Mouse (Mus musculus) MN1 (cell line): ENCODE results near the gene Ppp6r1.

Source experiments
- DNase-seq: peaks from one replicate; pipeline ENCODE4 v3.0.0-alpha.2; 2016; ENCODE audit warnings: low spot score

The Ppp6r1 gene

GRCm38 (mm10) chr7:4657521-4658127 is 1.2 kb downstream of the Ppp6r1 start:
- no peak for DNase-seq

- no peak for DNase-seq
Measured at GRCm38 (mm10) chr7:4656818-4657217, 2.0 kb downstream of the Ppp6r1 start.

- DNase-seq = no peak
Measured at GRCm38 (mm10) chr7:4655916-4656315, 2.9 kb downstream of the Ppp6r1 start.

- no peak for DNase-seq
Measured at GRCm38 (mm10) chr7:4655393-4655792, 3.4 kb downstream of the Ppp6r1 start.

- no peak for DNase-seq
Measured at GRCm38 (mm10) chr7:4654221-4654620, 4.6 kb downstream of the Ppp6r1 start.

GRCm38 (mm10) chr7:4653780-4654179 is 5.0 kb downstream of the Ppp6r1 start:
- no peak for DNase-seq

GRCm38 (mm10) chr7:4653351-4653750 is 5.5 kb downstream of the Ppp6r1 start:
- no peak for DNase-seq

- no peak for DNase-seq
Measured at GRCm38 (mm10) chr7:4652726-4653125, 6.1 kb downstream of the Ppp6r1 start.

GRCm38 (mm10) chr7:4651581-4651980 is 7.2 kb downstream of the Ppp6r1 start:
- DNase-seq = no peak

- no peak for DNase-seq
Measured at GRCm38 (mm10) chr7:4647992-4648391, 10.8 kb downstream of the Ppp6r1 start.

- DNase-seq = no peak
Measured at GRCm38 (mm10) chr7:4647291-4647690, 11.5 kb downstream of the Ppp6r1 start.

GRCm38 (mm10) chr7:4646806-4647205 is 12.0 kb downstream of the Ppp6r1 start:
- no peak for DNase-seq

- DNase-seq = no peak
Measured at GRCm38 (mm10) chr7:4643225-4643624, 15.6 kb downstream of the Ppp6r1 start.

GRCm38 (mm10) chr7:4641956-4642355 is 16.9 kb downstream of the Ppp6r1 start:
- DNase-seq = no peak

GRCm38 (mm10) chr7:4641155-4641554 is 17.7 kb downstream of the Ppp6r1 start:
- DNase-seq = no peak

- DNase-seq = no peak
Measured at GRCm38 (mm10) chr7:4636179-4636578, 22.6 kb downstream of the Ppp6r1 start.

GRCm38 (mm10) chr7:4631031-4631430 is 27.8 kb downstream of the Ppp6r1 start, which contains the start of gene Tmem86b:
Gene Tmem86b, minus strand, starts transcription at chr7:4631422.
- DNase-seq = no peak

GRCm38 (mm10) chr7:4630198-4630597 is 28.6 kb downstream of the Ppp6r1 start:
- no peak for DNase-seq

GRCm38 (mm10) chr7:4629586-4629985 is 29.2 kb downstream of the Ppp6r1 start:
- DNase-seq = no peak

- DNase-seq = no peak
Measured at GRCm38 (mm10) chr7:4625928-4626327, 32.9 kb downstream of the Ppp6r1 start.

GRCm38 (mm10) chr7:4624343-4624742 is 34.5 kb downstream of the Ppp6r1 start:
- no peak for DNase-seq

GRCm38 (mm10) chr7:4623544-4624189 is 35.2 kb downstream of the Ppp6r1 start:
- DNase-seq = peak; percentile 35

GRCm38 (mm10) chr7:4619979-4620378 is 38.8 kb downstream of the Ppp6r1 start:
- DNase-seq = no peak
